Mouse (Mus musculus) stomach, postnatal 0 days (tissue): ENCODE results near the gene Kazn.

Source experiments
- CTCF ChIP-seq: IDR thresholded peaks from 2 replicates; pipeline ENCODE4 v1.5.1; 2016; ENCODE audit warnings: antibody characterized with exemption, low read depth, mild to moderate bottlenecking, moderate library complexity
- EP300 ChIP-seq: optimal IDR thresholded peaks from 2 replicates; pipeline ENCODE3; 2016; ENCODE audit warnings: antibody characterized with exemption

- no peak for TF ChIP-seq CTCF
- no peak for TF ChIP-seq EP300
These were observed 44.7 kb upstream of the Kazn start for GRCm38 (mm10) chr4:142283867-142284266.
